Comparison of ENCODE assay signal across 14 mouse cellular contexts in the genomic region with DNA sequence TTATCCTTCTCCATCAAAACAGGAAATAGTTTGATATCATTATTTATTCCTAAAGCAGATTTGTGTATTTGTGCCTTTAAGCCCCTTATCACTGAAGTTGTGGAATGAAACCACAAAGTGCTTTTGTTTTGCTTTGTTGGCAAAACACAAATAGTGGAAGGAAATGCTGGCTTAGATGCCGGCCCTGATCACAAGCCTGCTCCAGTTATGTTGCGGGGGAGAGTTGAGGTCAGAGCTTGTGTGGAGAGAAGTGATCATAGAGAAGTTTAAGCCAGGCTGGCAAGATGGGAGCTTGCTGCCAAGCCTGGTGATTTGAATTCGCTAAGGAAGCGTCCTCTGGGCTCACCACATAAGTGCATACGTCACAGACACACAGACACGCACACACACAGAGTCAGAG.
A peak's percentile ranks its signal among the peaks of the same experiment; 100 is the strongest.
DNase-seq lines count a peak whose midpoint lies in the region.
"Had no signal": no experiment of that assay in that cellular context is flagged by ENCODE, and none has a peak within 500 bp of the region (broad histone marks: within the 10 kb centered on the region; RNA-seq: fewer than 3 reads in every experiment).

No protein-coding gene starts in this region.

- H3K27me3 ChIP-seq in heart, embryonic 10.5 days (ENCODE audit: insufficient read depth, poor library complexity, severe bottlenecking) = no peaks in the 10 kb centered on the region
- H3K27me3 ChIP-seq: CH12.LX; heart, embryonic 12.5 days; hindbrain, embryonic 13.5 days had no signal

- H3K27ac ChIP-seq in heart, embryonic 10.5 days = no peak overlapping the region
- H3K27ac ChIP-seq: hindbrain, embryonic 13.5 days had no signal

- WGBS in heart, embryonic 10.5 days = 71% methylated on average over 6 of the region's 6 CpGs

- H3K36me3 ChIP-seq in heart, embryonic 10.5 days = no peaks in the 10 kb centered on the region
- H3K36me3 ChIP-seq: heart, embryonic 12.5 days; hindbrain, embryonic 13.5 days had no signal

- H3K4me3 ChIP-seq in heart, embryonic 10.5 days = no peak overlapping the region
- H3K4me3 ChIP-seq: heart, embryonic 12.5 days; hindbrain, embryonic 13.5 days had no signal

- no peaks in the 10 kb centered on the region for H3K9me3 ChIP-seq in heart, embryonic 10.5 days
- H3K9me3 ChIP-seq: heart, embryonic 12.5 days; hindbrain, embryonic 13.5 days had no signal

- peaks cover 13% of the 10 kb centered on the region for H3K4me1 ChIP-seq in heart, embryonic 10.5 days
- H3K4me1 ChIP-seq: hindbrain, embryonic 13.5 days had no signal

- DNase-seq in heart, adult 9 months (ENCODE audit: low spot score in 2 of 2) = peak; percentile 31 to 34
- DNase-seq in heart, embryonic 10.5 days (ENCODE audit: low spot score) = no peak
- DNase-seq in ovary, adult 18-20 months (ENCODE audit: low spot score) = peak; percentile 16
- DNase-seq in ovary, postnatal 10 days (ENCODE audit: low spot score) = no peak
- peak; percentile 28 to 30 for DNase-seq in kidney, postnatal 36 days
- DNase-seq in MN1 (ENCODE audit: low spot score) = no peak
- no peak for DNase-seq in frontal cortex, adult 2 months (ENCODE audit: extremely low spot score in 1 of 2, low spot score in 1 of 2)
- DNase-seq: adrenal gland, postnatal 14 days; cerebellum, adult 11 months; embryo, embryonic 11 days; liver had no signal

Comparison
In these comparisons a context has a peak if more than half of its experiments do, and no peak if none do; other contexts are left out.
1. DNase-seq: peak in heart, adult 9 months (2 of 2), ovary, adult 18-20 months (single experiment) and kidney, postnatal 36 days (2 of 2); none in heart, embryonic 10.5 days (single experiment), ovary, postnatal 10 days (single experiment), MN1 (single experiment) and frontal cortex, adult 2 months (0 of 2).